In genomic region chrX:50864734-50865133, GRCm38 (mm10) we compare ENCODE assay signal across 22 mouse cellular contexts. TPM values are rescaled to one million over a fixed set of nuclear protein-coding genes. Genes with fewer than 3 reads are reported as not detected.
DNase-seq lines count a peak whose midpoint lies in the region; ATAC-seq and TF ChIP-seq lines count a peak whose summit lies in the region.
"Had no signal": no experiment of that assay in that cellular context is flagged by ENCODE, and none has a peak within 500 bp of the region (broad histone marks: within the 10 kb centered on the region; RNA-seq: fewer than 3 reads in every experiment).

No protein-coding gene starts in this region.

- H3K4me1 ChIP-seq in liver, adult 2 months (ENCODE audit: control insufficient read depth, insufficient read depth, low read length): no peaks in the 10 kb centered on the region
- H3K4me1 ChIP-seq in liver, embryonic 12.5 days: no peaks in the 10 kb centered on the region
- no peaks in the 10 kb centered on the region for H3K4me1 ChIP-seq in liver, embryonic 16.5 days (ENCODE audit: control insufficient read depth, low read depth, low read length)
- no peaks in the 10 kb centered on the region for H3K4me1 ChIP-seq in liver, embryonic 11.5 days (replicated peaks; ENCODE audit: control insufficient read depth, insufficient read depth, low read length)
- no peaks in the 10 kb centered on the region for H3K4me1 ChIP-seq in liver, postnatal 0 days (ENCODE audit: insufficient read depth)

- no peak overlapping the region for H3K9ac ChIP-seq in liver, adult 2 months (ENCODE audit: low read depth, low read length)
- no peak overlapping the region for H3K9ac ChIP-seq in liver, embryonic 12.5 days
- H3K9ac ChIP-seq in liver, embryonic 16.5 days (ENCODE audit: low read depth, low read length): no peak overlapping the region
- no peak overlapping the region for H3K9ac ChIP-seq in liver, embryonic 11.5 days (ENCODE audit: low read depth, low read length)
- H3K9ac ChIP-seq in liver, postnatal 0 days (replicated peaks): no peak overlapping the region

- no peak for TF ChIP-seq POLR2A in liver, adult 2 months (IDR thresholded peaks at IDR 0.05; ENCODE audit: extremely low read depth, insufficient read depth, low read length)

- TF ChIP-seq CTCF in liver, adult 2 months (IDR thresholded peaks at IDR 0.05; ENCODE audit: low read depth, low read length): no peak
- TF ChIP-seq CTCF in liver, postnatal 0 days (IDR thresholded peaks at IDR 0.05; ENCODE audit: low read depth): no peak

- H3K9me3 ChIP-seq in liver, embryonic 12.5 days (replicated peaks): no peaks in the 10 kb centered on the region
- no peaks in the 10 kb centered on the region for H3K9me3 ChIP-seq in liver, embryonic 16.5 days (replicated peaks; ENCODE audit: control insufficient read depth, low read length)
- H3K9me3 ChIP-seq in liver, embryonic 11.5 days (ENCODE audit: control insufficient read depth, low read length): no peaks in the 10 kb centered on the region
- H3K9me3 ChIP-seq in liver, postnatal 0 days (ENCODE audit: low read length): no peaks in the 10 kb centered on the region
- H3K9me3 ChIP-seq: G1E had no signal

- H3K27ac ChIP-seq in liver, adult 2 months (replicated peaks; ENCODE audit: insufficient read depth, low read depth, low read length): no peak overlapping the region
- H3K27ac ChIP-seq in liver, embryonic 12.5 days: no peak overlapping the region
- no peak overlapping the region for H3K27ac ChIP-seq in liver, embryonic 16.5 days (ENCODE audit: low read length)
- no peak overlapping the region for H3K27ac ChIP-seq in liver, embryonic 11.5 days (ENCODE audit: low read depth, low read length)
- H3K27ac ChIP-seq in liver, postnatal 0 days (ENCODE audit: low read depth): no peak overlapping the region

- H3K27me3 ChIP-seq in liver, adult 2 months (ENCODE audit: control insufficient read depth, insufficient read depth, low read length): no peaks in the 10 kb centered on the region
- no peaks in the 10 kb centered on the region for H3K27me3 ChIP-seq in liver, embryonic 12.5 days (replicated peaks)
- H3K27me3 ChIP-seq in liver, embryonic 16.5 days (ENCODE audit: control insufficient read depth, insufficient read depth, low read depth, low read length): no peaks in the 10 kb centered on the region; the same call in 1 of the 2 replicates
- H3K27me3 ChIP-seq in liver, embryonic 11.5 days (replicated peaks; ENCODE audit: control insufficient read depth, insufficient read depth, low read length): no peaks in the 10 kb centered on the region
- H3K27me3 ChIP-seq in liver, postnatal 0 days (ENCODE audit: insufficient read depth, low read length): no peaks in the 10 kb centered on the region
- H3K27me3 ChIP-seq: CH12.LX had no signal

- H3K4me2 ChIP-seq in liver, embryonic 12.5 days: no peak overlapping the region
- H3K4me2 ChIP-seq in liver, embryonic 16.5 days (ENCODE audit: low read depth, low read length): no peak overlapping the region
- no peak overlapping the region for H3K4me2 ChIP-seq in liver, embryonic 11.5 days
- no peak overlapping the region for H3K4me2 ChIP-seq in liver, postnatal 0 days (ENCODE audit: low read depth, low read length)

- no peak overlapping the region for H3K4me3 ChIP-seq in liver, adult 2 months (ENCODE audit: insufficient read depth, low read depth, low read length)
- H3K4me3 ChIP-seq in liver, embryonic 12.5 days: no peak overlapping the region
- H3K4me3 ChIP-seq in liver, embryonic 16.5 days (ENCODE audit: low read depth, low read length): no peak overlapping the region
- no peak overlapping the region for H3K4me3 ChIP-seq in liver, embryonic 11.5 days (ENCODE audit: low read depth, low read length)
- no peak overlapping the region for H3K4me3 ChIP-seq in liver, postnatal 0 days (ENCODE audit: low read depth, low read length)

- TF ChIP-seq EP300 in liver, postnatal 0 days (IDR thresholded peaks at IDR 0.05; ENCODE audit: low read depth): no peak

- WGBS in liver, adult 2 months: 12% methylated on average over 5 of the region's 5 CpGs
- WGBS in liver, embryonic 12.5 days (ENCODE audit: insufficient replicate concordance): 47% methylated on average over 5 of the region's 5 CpGs
- 50% methylated on average over 5 of the region's 5 CpGs for WGBS in liver, embryonic 16.5 days (ENCODE audit: insufficient replicate concordance)
- 60% methylated on average over 5 of the region's 5 CpGs for WGBS in liver, embryonic 11.5 days
- 53% methylated on average over 5 of the region's 5 CpGs for WGBS in liver, postnatal 0 days (ENCODE audit: insufficient replicate concordance)

- no peaks in the 10 kb centered on the region for H3K79me2 ChIP-seq in liver, adult 2 months (ENCODE audit: control insufficient read depth, insufficient read depth, low read length)

- ATAC-seq in liver, embryonic 12.5 days: no peak
- peak; percentile 24; the same call in 1 of the 2 replicates for ATAC-seq in liver, embryonic 16.5 days (ENCODE audit: low read depth)
- no peak for ATAC-seq in liver, embryonic 11.5 days (replicated peaks; ENCODE audit: low FRiP score)
- ATAC-seq in liver, postnatal 0 days: peak; percentile 45; the same call in 1 of the 2 replicates
- ATAC-seq: activated CD4-positive, CD25-positive, alpha-beta regulatory T cell, adult 4 months; CD4-positive, CD25-positive, alpha-beta regulatory T cell, adult 4 months; Patski had no signal

- peak; percentile 78 for DNase-seq in liver, adult 2 months (ENCODE audit: extremely low read depth, low read depth, low spot score)
- no peak for DNase-seq in liver, embryonic 11.5 days (ENCODE audit: low spot score)
- DNase-seq in liver, postnatal 0 days: no peak
- no peak for DNase-seq in liver
- DNase-seq: adrenal gland, adult 2 months; adrenal gland, adult 8-10 months; adrenal gland, postnatal 10 days; adrenal gland, postnatal 14 days; adrenal gland, postnatal 25 days; adrenal gland, postnatal 36 days; B cell, adult 2 months; cerebellum, adult 11 months; cerebellum, adult 11-12 months; cerebellum, adult 18-20 months had no signal

- no peaks in the 10 kb centered on the region for H3K36me3 ChIP-seq in liver, adult 2 months (ENCODE audit: control insufficient read depth, insufficient read depth, low read length)
- no peaks in the 10 kb centered on the region for H3K36me3 ChIP-seq in liver, embryonic 12.5 days
- no peaks in the 10 kb centered on the region for H3K36me3 ChIP-seq in liver, embryonic 16.5 days (ENCODE audit: control insufficient read depth, insufficient read depth)
- no peaks in the 10 kb centered on the region for H3K36me3 ChIP-seq in liver, embryonic 11.5 days (ENCODE audit: control insufficient read depth, insufficient read depth, low read length)
- H3K36me3 ChIP-seq in liver, postnatal 0 days (replicated peaks; ENCODE audit: insufficient read depth, low read length): no peaks in the 10 kb centered on the region
- H3K36me3 ChIP-seq: G1E had no signal

RNA-seq across cellular contexts. Expression of gene Stk26, which starts 23.9 kb away (rescaled TPM):
- 0.28 and 0.34 TPM in 2 replicates for total RNA-seq in liver, adult 2 months (2014; rRNA removed)
- polyA plus RNA-seq in liver, adult 2 months (2012; rRNA removed): 0.11 and 0.15 TPM in 2 replicates
- 4.0 and 4.5 TPM in 2 replicates for polyA plus RNA-seq in liver, embryonic 12.5 days (2016; fragmentation: Nextera tagmentation; extraction: Ambion mirVana)
- 3.4 and 3.7 TPM in 2 replicates for polyA plus RNA-seq in liver, embryonic 16.5 days (2015; fragmentation: Nextera tagmentation; extraction: Ambion mirVana)
- 7.0 and 8.8 TPM in 2 replicates for polyA plus RNA-seq in liver, embryonic 11.5 days (2014; fragmentation: Nextera tagmentation; extraction: Ambion mirVana)
- polyA plus RNA-seq in liver, postnatal 0 days (2015; fragmentation: Nextera tagmentation; extraction: Ambion mirVana): 2.5 and 3.9 TPM in 2 replicates
- polyA plus RNA-seq: C2C12, Patski had no signal

Comparison
In these comparisons a context has a peak if more than half of its experiments do, and no peak if none do; other contexts are left out.
1. ATAC-seq: peak in liver, embryonic 16.5 days (single experiment) and liver, postnatal 0 days (single experiment); none in liver, embryonic 12.5 days (single experiment) and liver, embryonic 11.5 days (single experiment).